Mouse (Mus musculus) cerebellum, adult 9-10 months (tissue): Measurements from ENCODE around the gene Tdpoz1.
"Not testable (repeated sequence)": the region's sequence is repeated elsewhere in the genome, so short reads cannot be mapped to it uniquely, and the experiment has no call there.

Experiments
- DNase-seq: peaks from one replicate; pipeline ENCODE4 v3.0.0; 2022

Tdpoz1 gene

GRCm38 (mm10) chr3:93676210-93676609 is at the start of gene Tdpoz1:
Tdpoz1 (minus strand) TSS chr3:93676310.
- not testable (repeated sequence) for DNase-seq

DNA sequence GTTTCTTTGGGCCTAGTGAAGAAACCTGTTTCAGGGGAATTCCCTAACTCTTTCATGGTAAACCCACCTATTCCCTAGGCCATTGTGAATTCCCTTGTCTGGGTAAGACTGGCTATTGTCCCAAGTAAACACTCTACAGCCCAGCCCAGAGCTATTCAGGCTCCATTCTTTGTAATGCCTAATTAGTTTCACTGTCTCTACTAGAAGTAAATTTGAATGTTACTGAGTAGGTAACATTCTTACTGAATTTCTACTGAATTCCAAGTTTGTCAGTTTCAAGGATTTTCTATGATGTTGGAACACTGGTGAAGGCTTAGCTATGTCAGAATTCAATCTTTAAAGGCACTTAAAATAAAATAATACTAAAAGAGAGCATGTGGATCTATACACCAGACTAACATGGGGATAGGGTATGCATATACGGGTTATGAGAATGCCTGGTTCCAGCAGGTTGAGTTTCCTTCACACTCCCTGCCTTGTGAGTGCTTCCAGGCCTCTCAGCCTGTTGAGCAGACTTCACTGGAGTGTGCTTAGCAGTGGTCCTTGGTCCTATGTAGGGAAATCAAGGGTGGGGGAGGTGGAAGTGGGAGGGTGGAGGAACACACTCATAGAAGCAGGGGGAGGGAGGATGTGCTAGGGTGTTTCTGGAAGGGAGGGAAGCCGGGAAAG is 33.0 kb upstream of the Tdpoz1 start:
- not testable (repeated sequence) for DNase-seq

GRCm38 (mm10) chr3:93692970-93693369 is 16.9 kb upstream of the Tdpoz1 start, which contains the start of gene Gm37596:
Gm37596 (minus strand) TSS chr3:93693070.
- DNase-seq = not testable (repeated sequence)

DNA sequence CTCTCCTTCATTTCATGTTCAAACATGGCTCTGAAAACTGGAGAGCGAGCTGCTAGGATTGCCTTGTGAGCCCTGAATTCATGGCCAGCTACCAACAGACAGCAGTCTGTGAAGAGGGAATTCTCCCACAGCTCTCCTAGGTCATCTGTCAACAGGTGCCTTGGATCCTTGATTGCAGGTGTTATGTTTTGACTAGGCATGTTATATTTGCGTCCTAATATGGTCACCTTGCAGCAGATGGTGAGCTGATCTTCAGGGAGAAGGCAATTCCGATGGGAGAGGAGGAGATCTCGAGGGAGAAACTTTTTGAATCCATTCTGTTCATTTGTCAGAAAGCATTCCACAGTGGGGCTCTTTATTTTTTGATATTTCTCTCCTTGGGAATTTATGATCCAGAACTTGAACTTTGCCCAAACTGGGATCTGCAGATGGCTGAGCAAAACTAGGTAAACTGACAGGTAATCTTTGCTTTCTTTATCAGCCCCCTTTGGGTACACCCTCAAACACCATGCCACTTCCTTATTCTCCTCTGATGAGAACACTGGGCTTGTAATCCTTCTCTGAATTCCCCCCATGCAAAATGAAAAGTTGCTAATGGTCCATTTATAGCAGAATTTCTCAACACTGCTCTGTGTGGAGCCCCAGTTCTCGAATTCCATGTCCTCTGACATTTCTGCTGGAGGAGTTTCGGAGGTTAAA is 5.2 kb downstream of the Tdpoz1 start:
- DNase-seq = not testable (repeated sequence)

- no peak for DNase-seq
These were observed 21.9 kb downstream of the Tdpoz1 start for GRCm38 (mm10) chr3:93654260-93654659.

DNA sequence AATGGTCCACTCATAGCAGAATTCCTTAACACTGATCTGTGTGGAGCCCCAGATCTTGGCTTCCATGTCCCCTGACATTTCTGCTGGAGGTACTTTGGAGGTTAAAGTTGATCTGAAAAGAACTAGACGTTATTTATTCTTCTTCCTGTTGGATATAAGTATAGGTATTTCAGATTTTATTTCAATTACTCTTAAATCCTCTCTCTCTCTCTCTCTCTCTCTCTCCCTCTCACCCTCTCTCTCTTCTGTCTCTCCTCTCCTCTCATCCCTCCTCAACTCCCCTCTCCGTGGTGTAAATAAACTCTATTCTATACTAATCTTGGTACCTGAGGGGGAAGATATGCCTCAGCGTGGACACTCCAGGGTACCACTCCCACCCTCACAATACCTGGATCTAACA is 23.5 kb downstream of the Tdpoz1 start, which contains the start of gene Tdpoz2:
TSS of gene Tdpoz2 (minus strand) at position 101 of the 400 bp plus-strand sequence.
- DNase-seq = no peak

GRCm38 (mm10) chr3:93630917-93631714 is 45.0 kb downstream of the Tdpoz1 start:
- DNase-seq = not testable (repeated sequence)
